Mouse (Mus musculus): ENCODE results near the gene Tmem126a. TPM values are rescaled to one million over a fixed set of nuclear protein-coding genes. Genes with fewer than 3 reads are reported as not detected.

Tmem126a gene
- polyA plus RNA-seq, 1 experiment from 2014 or later, result 125 TPM

DNA sequence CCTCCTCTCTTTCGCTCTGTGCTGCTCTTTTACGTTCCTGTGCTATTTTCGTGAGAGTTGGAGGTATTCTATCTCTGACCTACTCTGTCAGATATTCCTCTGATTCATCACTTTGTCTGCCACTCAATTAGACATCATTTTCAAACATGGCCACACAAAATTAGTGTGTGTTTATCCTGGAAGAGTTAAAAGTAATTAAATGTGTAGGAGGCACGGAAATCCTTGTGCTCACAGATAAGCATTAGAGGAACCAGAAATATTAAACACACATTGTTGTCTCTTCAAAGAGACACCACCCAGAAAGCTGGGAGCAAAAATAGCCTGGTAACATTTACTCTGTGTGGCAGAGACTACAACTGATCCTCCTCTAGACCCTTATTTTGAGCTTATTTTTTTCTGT is 17.0 kb downstream of the Tmem126a start:
- H3K9me3 ChIP-seq (ENCODE audit: control insufficient read depth, low read length), result no peaks in the 10 kb centered on the region
- no peak overlapping the region for H3K4me3 ChIP-seq (ENCODE audit: control insufficient read depth in 1 of 2, insufficient read depth in 1 of 2, low read depth in 1 of 2, low read length in 2 of 2)
- WGBS, result 79% methylated on average over 4 of the region's 4 CpGs
- H3K36me3 ChIP-seq (ENCODE audit: control insufficient read depth, insufficient read depth, low read length), result no peaks in the 10 kb centered on the region
- no peaks in the 10 kb centered on the region for H3K27me3 ChIP-seq (ENCODE audit: control insufficient read depth, insufficient read depth, low read length)
- no peak for ATAC-seq (ENCODE audit: insufficient number of reproducible peaks, insufficient read depth, low FRiP score, low read depth)
- H3K27ac ChIP-seq (replicated peaks in 1 of 2; ENCODE audit: control insufficient read depth in 1 of 2, insufficient read depth in 1 of 2, low read depth in 2 of 2, low read length in 2 of 2), result no peak overlapping the region
- H3K4me1 ChIP-seq (ENCODE audit: control insufficient read depth in 2 of 2, insufficient read depth in 2 of 2, low read length in 2 of 2), result no peaks in the 10 kb centered on the region
- no peak overlapping the region for H3K9ac ChIP-seq (ENCODE audit: low read length)
- no peak overlapping the region for H3K4me2 ChIP-seq (ENCODE audit: low read length)

DNA sequence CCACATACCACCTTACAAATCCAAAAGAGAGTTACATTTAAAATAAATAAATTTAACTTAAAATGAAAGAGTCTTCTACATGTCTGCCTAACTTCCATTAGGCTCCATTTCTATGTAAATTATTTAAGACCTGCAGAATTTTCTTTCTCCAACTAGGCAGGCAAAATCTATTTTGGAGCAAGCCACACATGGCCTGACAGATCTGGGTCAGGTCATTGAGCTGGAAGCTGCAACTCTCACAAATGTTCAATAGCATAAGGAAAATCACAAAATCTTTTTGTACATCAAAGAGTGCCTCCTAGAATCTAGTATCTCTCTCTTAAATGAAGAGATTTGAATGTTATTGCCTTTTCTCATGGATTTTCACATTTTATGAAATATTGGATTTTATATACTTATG is 24.8 kb downstream of the Tmem126a start:
- Histone ChIP-seq H3K27me3 (ENCODE audit: control insufficient read depth, insufficient read depth, low read length) (no peaks in the 10 kb centered on the region; the same call in 1 of the 2 replicates), H3K9ac (ENCODE audit: low read length) (no peak overlapping the region), H3K4me3 (ENCODE audit: control insufficient read depth in 1 of 2, insufficient read depth in 1 of 2, low read depth in 1 of 2, low read length in 2 of 2) (no peak overlapping the region), H3K4me2 (ENCODE audit: low read length) (no peak overlapping the region), H3K9me3 (ENCODE audit: control insufficient read depth, low read length) (no peaks in the 10 kb centered on the region), H3K27ac (replicated peaks in 1 of 2; ENCODE audit: control insufficient read depth in 1 of 2, insufficient read depth in 1 of 2, low read depth in 2 of 2, low read length in 2 of 2) (no peak overlapping the region), H3K36me3 (ENCODE audit: control insufficient read depth, insufficient read depth, low read length) (no peaks in the 10 kb centered on the region), H3K4me1 (ENCODE audit: control insufficient read depth in 2 of 2, insufficient read depth in 2 of 2, low read length in 2 of 2) (no peaks in the 10 kb centered on the region)
- no peak for ATAC-seq (ENCODE audit: insufficient number of reproducible peaks, insufficient read depth, low FRiP score, low read depth)

GRCm38 (mm10) chr7:90427006-90427405 is 30.0 kb downstream of the Tmem126a start:
- WGBS, result 42% methylated on average over 9 of the region's 9 CpGs
- Histone ChIP-seq H3K9me3 (ENCODE audit: control insufficient read depth, low read length) (no peaks in the 10 kb centered on the region), H3K27ac (replicated peaks in 1 of 2; ENCODE audit: control insufficient read depth in 1 of 2, insufficient read depth in 1 of 2, low read depth in 2 of 2, low read length in 2 of 2) (no peak overlapping the region), H3K4me2 (ENCODE audit: low read length) (peak overlapping the region; percentile 71), H3K4me1 (ENCODE audit: control insufficient read depth in 2 of 2, insufficient read depth in 2 of 2, low read length in 2 of 2) (no peaks in the 10 kb centered on the region), H3K27me3 (ENCODE audit: control insufficient read depth, insufficient read depth, low read length) (no peaks in the 10 kb centered on the region; the same call in 1 of the 2 replicates), H3K9ac (ENCODE audit: low read length) (no peak overlapping the region; the same call in 1 of the 2 replicates), H3K4me3 (ENCODE audit: control insufficient read depth in 1 of 2, insufficient read depth in 1 of 2, low read depth in 1 of 2, low read length in 2 of 2) (peak overlapping the region; percentile 45 to 48), H3K36me3 (ENCODE audit: control insufficient read depth, insufficient read depth, low read length) (no peaks in the 10 kb centered on the region)
- no peak for ATAC-seq (ENCODE audit: insufficient number of reproducible peaks, insufficient read depth, low FRiP score, low read depth)

DNA sequence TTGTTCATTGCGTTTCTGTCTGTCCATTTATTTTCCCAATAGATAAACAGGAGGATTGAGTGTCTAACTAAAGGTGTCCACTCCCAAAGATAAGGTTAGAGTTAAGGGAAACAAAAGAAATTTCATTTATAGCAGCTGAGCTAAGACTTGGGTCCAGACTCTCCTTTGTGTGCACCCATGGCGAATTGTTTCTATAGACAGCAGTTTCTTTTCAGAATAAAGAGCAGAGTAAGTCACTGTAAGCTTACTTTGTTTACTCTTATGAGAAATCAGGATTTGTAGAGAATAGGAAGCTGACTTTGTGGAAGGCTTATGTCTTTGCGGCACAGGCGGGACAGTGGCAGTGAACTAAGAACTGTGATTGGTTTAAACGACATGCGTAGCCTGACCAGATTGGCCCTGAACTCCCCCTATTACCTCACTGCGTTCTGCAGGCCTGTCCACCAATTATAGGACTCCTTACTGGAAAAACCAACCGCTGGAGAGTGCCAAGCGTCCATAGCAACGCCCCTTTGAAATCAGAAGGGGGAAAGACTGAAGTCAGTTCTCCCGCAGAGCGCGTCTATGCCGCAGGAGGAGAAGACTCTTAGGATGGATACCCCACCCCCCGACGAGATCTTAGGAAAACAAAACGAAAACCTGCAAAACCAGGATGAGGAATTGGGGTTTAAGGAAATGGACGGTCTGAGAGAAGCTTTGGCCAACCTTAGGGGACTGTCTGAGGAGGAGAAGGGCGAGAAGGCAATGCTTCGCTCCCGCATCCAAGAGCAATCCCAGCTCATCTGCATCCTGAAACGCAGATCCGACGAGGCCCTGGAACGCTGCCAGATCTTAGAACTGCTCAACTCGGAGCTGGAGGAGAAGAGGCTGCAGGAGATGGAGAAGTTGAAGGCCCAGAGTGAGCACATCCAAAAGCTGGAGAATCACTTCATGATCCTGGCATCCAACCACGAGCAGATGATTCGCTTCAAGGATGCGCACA is 30.7 kb downstream of the Tmem126a start, which contains the start of gene Ccdc89:
Gene Ccdc89 (plus strand): TSS at position 558 of the 982 bp plus-strand sequence.
- Histone ChIP-seq H3K27me3 (ENCODE audit: control insufficient read depth, insufficient read depth, low read length) (no peaks in the 10 kb centered on the region; the same call in 1 of the 2 replicates), H3K9ac (ENCODE audit: low read length) (peak within 1 kb of the TSS; percentile 57), H3K9me3 (ENCODE audit: control insufficient read depth, low read length) (no peaks in the 10 kb centered on the region), H3K36me3 (ENCODE audit: control insufficient read depth, insufficient read depth, low read length) (no peaks in the 10 kb centered on the region), H3K4me1 (ENCODE audit: control insufficient read depth in 2 of 2, insufficient read depth in 2 of 2, low read length in 2 of 2) (no peaks in the 10 kb centered on the region), H3K4me3 (ENCODE audit: control insufficient read depth in 1 of 2, insufficient read depth in 1 of 2, low read depth in 1 of 2, low read length in 2 of 2) (peak within 1 kb of the TSS; percentile 45 to 48), H3K27ac (replicated peaks in 1 of 2; ENCODE audit: control insufficient read depth in 1 of 2, insufficient read depth in 1 of 2, low read depth in 2 of 2, low read length in 2 of 2) (no peak within 1 kb of the TSS), H3K4me2 (ENCODE audit: low read length) (peak within 1 kb of the TSS; percentile 71)
- peak; percentile 100 for ATAC-seq (ENCODE audit: insufficient number of reproducible peaks, insufficient read depth, low FRiP score, low read depth)
- 13% methylated on average over 29 of the region's 29 CpGs for WGBS

DNA sequence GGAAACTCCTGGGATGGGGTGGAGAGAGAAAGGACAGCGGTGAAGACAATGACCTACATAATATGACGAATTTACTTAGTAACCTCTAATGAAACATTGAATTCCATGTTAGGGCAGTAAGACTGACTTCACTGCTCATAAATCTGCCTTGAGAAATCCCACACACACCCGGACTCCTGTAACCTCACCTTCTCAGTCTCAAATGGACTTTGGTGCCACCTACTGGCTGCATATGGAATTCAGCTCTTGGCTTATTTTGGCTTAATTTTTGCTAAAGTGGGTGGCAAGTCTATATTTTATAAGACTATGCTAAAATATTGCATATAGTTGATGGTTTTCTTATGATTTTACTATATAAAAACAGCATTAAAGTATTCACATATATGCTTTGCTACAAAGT is 47.1 kb downstream of the Tmem126a start:
- H3K27ac ChIP-seq (replicated peaks in 1 of 2; ENCODE audit: control insufficient read depth in 1 of 2, insufficient read depth in 1 of 2, low read depth in 2 of 2, low read length in 2 of 2), result no peak overlapping the region
- H3K36me3 ChIP-seq (ENCODE audit: control insufficient read depth, insufficient read depth, low read length), result no peaks in the 10 kb centered on the region
- no peaks in the 10 kb centered on the region for H3K9me3 ChIP-seq (ENCODE audit: control insufficient read depth, low read length)
- WGBS, result 51% methylated on average over 3 of the region's 3 CpGs
- H3K27me3 ChIP-seq (ENCODE audit: control insufficient read depth, insufficient read depth, low read length), result no peaks in the 10 kb centered on the region
- H3K4me1 ChIP-seq (ENCODE audit: control insufficient read depth in 2 of 2, insufficient read depth in 2 of 2, low read length in 2 of 2), result no peaks in the 10 kb centered on the region
- no peak overlapping the region for H3K4me3 ChIP-seq (ENCODE audit: control insufficient read depth in 1 of 2, insufficient read depth in 1 of 2, low read depth in 1 of 2, low read length in 2 of 2)
- H3K9ac ChIP-seq (ENCODE audit: low read length), result no peak overlapping the region
- ATAC-seq (ENCODE audit: insufficient number of reproducible peaks, insufficient read depth, low FRiP score, low read depth), result no peak
- no peak overlapping the region for H3K4me2 ChIP-seq (ENCODE audit: low read length)

Other genes starting within 250 kb of the Tmem126a start
- gene Ccdc83, start 191.5 kb downstream of the Tmem126a start, polyA plus RNA-seq (2014; fragmentation: Nextera tagmentation; extraction: Ambion mirVana), result not detected in 2 replicates
- 10.0 and 11.0 TPM in 2 replicates for gene Sytl2, start 155.0 kb downstream of the Tmem126a start, polyA plus RNA-seq (2014; fragmentation: Nextera tagmentation; extraction: Ambion mirVana)
- 0.70 and 1.1 TPM in 2 replicates for gene Ccdc89, start 30.7 kb downstream of the Tmem126a start, polyA plus RNA-seq (2014; fragmentation: Nextera tagmentation; extraction: Ambion mirVana)
- gene Crebzf, start 14.5 kb downstream of the Tmem126a start, polyA plus RNA-seq (2014; fragmentation: Nextera tagmentation; extraction: Ambion mirVana), result 28.7 and 31.2 TPM in 2 replicates
- 30.6 and 34.1 TPM in 2 replicates for gene Tmem126b, start 18.8 kb upstream of the Tmem126a start, polyA plus RNA-seq (2014; fragmentation: Nextera tagmentation; extraction: Ambion mirVana)
- gene Dlg2, start 19.4 kb upstream of the Tmem126a start, polyA plus RNA-seq (2014; fragmentation: Nextera tagmentation; extraction: Ambion mirVana), result 6.5 and 10.0 TPM in 2 replicates

All from heart, embryonic 14.5 days (tissue).